Mouse (Mus musculus): ENCODE data around the gene Sh2d2a. TPM values are rescaled to one million over a fixed set of nuclear protein-coding genes. Genes with fewer than 3 reads are reported as not detected.

Sh2d2a gene
- polyA plus RNA-seq, 2 experiments: 0.04 to 0.10 TPM

DNA sequence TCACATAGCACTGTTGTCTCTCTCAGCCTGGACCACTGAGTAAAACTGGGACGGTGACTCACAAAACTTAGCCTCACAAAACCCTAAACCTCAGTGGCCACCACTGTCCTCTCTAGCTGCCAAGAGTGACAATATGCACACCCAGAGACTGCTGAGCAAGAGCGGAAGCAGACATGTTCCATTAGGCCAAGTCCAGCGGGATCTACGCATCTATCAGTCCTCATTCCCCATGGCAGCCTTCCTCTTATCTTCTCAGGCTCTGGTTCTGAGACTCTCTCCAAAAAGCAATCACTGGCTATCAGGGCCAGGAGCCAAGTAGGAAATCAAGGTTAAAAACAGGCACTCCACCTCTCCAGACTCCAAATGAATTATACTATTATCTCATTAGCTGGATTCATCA, 31.2 kb downstream of the Sh2d2a start:
- peaks cover 2 to 3% of the 10 kb centered on the region in 2 experiments; a peak in 1 of 4 replicates for H3K4me1 ChIP-seq (replicated peaks; ENCODE audit: control insufficient read depth in 2 of 2, insufficient read depth in 2 of 2, low read length in 1 of 2)
- no peaks in the 10 kb centered on the region for H3K27me3 ChIP-seq (ENCODE audit: control insufficient read depth, insufficient read depth, low read length)
- no peak overlapping the region for H3K4me2 ChIP-seq (ENCODE audit: low read depth)
- no peak overlapping the region for H3K9ac ChIP-seq (replicated peaks)
- H3K27ac ChIP-seq: no peak overlapping the region
- no peaks in the 10 kb centered on the region for H3K9me3 ChIP-seq (ENCODE audit: control insufficient read depth, low read length)
- DNase-seq (ENCODE audit: low read depth in 3 of 3, low spot score in 3 of 3) (no peak), ATAC-seq (ENCODE audit: insufficient read depth) (no peak)
- 80% methylated on average over 4 of the region's 4 CpGs for WGBS (ENCODE audit: insufficient replicate concordance)
- no peak overlapping the region for H3K4me3 ChIP-seq (ENCODE audit: insufficient read depth in 1 of 2, low read depth in 2 of 2, low read length in 2 of 2)
- TF ChIP-seq EP300 (IDR thresholded peaks at IDR 0.05; ENCODE audit: low read depth) (no peak), CTCF (IDR thresholded peaks at IDR 0.05; ENCODE audit: low read depth) (no peak)
- peaks cover 25% of the 10 kb centered on the region for H3K36me3 ChIP-seq (replicated peaks; ENCODE audit: control insufficient read depth, insufficient read depth, low read depth)

DNA sequence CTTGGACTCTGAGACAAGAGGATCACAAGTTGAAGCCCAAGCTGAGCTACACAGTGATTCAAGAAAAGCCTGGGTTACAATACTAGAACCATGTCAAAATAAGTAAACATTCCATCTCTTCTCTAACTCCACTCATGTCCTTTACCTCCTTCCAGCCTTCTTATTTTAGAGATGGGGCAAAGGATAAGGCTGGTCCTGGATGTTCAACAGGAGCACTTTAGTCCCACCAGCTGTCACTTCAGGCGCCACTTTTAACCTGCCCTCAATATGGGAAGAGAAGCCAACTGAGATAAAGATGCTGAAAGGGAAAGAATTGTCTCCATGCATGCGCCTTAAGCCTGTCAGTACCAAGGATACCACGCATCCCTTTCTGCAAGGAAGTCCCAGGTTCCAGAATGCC, 37.7 kb downstream of the Sh2d2a start:
- WGBS (ENCODE audit: insufficient replicate concordance): 1% methylated on average over 3 of the region's 3 CpGs
- H3K9ac ChIP-seq (replicated peaks): peak overlapping the region; percentile 95

DNA sequence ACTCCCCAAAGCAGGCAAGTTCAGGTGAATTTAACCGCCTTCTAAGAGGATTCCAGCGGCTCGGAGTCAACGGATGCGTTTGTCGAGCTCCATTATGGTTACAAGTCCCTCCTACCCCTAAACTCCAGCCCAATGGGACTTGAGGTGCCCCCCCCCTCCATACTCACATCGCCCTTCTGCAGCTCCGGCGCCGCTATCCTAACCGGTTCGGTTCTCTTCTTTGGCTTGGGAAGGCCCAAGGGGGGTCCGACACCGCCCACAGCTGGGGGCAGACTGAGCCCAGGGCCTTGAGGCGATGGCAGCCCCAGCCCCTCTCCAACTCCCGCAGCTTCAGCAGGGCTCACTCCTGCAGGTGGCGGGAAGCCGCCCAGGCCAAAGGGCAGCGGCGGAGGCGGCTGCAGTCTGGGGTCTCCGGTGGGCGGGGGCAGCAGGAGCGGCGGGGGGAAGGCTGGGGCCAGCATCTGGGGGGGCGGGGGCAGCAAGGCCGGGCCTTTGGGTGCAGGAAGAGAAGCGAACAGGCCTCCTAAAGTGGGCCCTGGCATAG, 38.2 kb downstream of the Sh2d2a start:
- Histone ChIP-seq H3K4me1 (replicated peaks; ENCODE audit: control insufficient read depth in 2 of 2, insufficient read depth in 2 of 2, low read length in 1 of 2) (peaks cover 15 to 19% of the 10 kb centered on the region in 2 experiments), H3K36me3 (replicated peaks; ENCODE audit: control insufficient read depth, insufficient read depth, low read depth) (peaks cover 16% of the 10 kb centered on the region), H3K9me3 (ENCODE audit: control insufficient read depth, low read length) (no peaks in the 10 kb centered on the region; the same call in 1 of the 2 replicates), H3K27me3 (ENCODE audit: control insufficient read depth, insufficient read depth, low read length) (no peaks in the 10 kb centered on the region), H3K9ac (replicated peaks) (peak overlapping the region; percentile 95), H3K4me3 (ENCODE audit: insufficient read depth in 1 of 2, low read depth in 2 of 2, low read length in 2 of 2) (peak overlapping the region; percentile 79 to 87), H3K27ac (peak overlapping the region; percentile 84), H3K4me2 (ENCODE audit: low read depth) (peak overlapping the region; percentile 97)
- TF ChIP-seq EP300 (IDR thresholded peaks at IDR 0.05; ENCODE audit: low read depth): no peak
- 0 out of 2 replicates have a peak, but pooled peaks have one; percentile 1 for TF ChIP-seq CTCF (IDR thresholded peaks at IDR 0.05; ENCODE audit: low read depth)
- peak in 1 of 3 experiments; percentile 43 for DNase-seq (ENCODE audit: low read depth in 3 of 3, low spot score in 3 of 3)
- ATAC-seq (ENCODE audit: insufficient read depth): peak; percentile 2; the same call in 1 of the 2 replicates
- WGBS (ENCODE audit: insufficient replicate concordance): 1% methylated on average over 28 of the region's 28 CpGs

More for the DNA sequence above, 37.7 kb downstream of the Sh2d2a start:
- TF ChIP-seq CTCF (IDR thresholded peaks at IDR 0.05; ENCODE audit: low read depth): no peak
- no peak for TF ChIP-seq EP300 (IDR thresholded peaks at IDR 0.05; ENCODE audit: low read depth)
- Histone ChIP-seq H3K27ac (peak overlapping the region; percentile 84), H3K9me3 (ENCODE audit: control insufficient read depth, low read length) (no peaks in the 10 kb centered on the region; the same call in 1 of the 2 replicates), H3K4me3 (ENCODE audit: insufficient read depth in 1 of 2, low read depth in 2 of 2, low read length in 2 of 2) (peak overlapping the region; percentile 79 to 87), H3K4me1 (replicated peaks; ENCODE audit: control insufficient read depth in 2 of 2, insufficient read depth in 2 of 2, low read length in 1 of 2) (peaks cover 15 to 19% of the 10 kb centered on the region in 2 experiments), H3K36me3 (replicated peaks; ENCODE audit: control insufficient read depth, insufficient read depth, low read depth) (peaks cover 16% of the 10 kb centered on the region), H3K4me2 (ENCODE audit: low read depth) (peak overlapping the region; percentile 97), H3K27me3 (ENCODE audit: control insufficient read depth, insufficient read depth, low read length) (no peaks in the 10 kb centered on the region)
- DNase-seq (ENCODE audit: low read depth in 3 of 3, low spot score in 3 of 3) (no peak), ATAC-seq (ENCODE audit: insufficient read depth) (no peak)

DNA sequence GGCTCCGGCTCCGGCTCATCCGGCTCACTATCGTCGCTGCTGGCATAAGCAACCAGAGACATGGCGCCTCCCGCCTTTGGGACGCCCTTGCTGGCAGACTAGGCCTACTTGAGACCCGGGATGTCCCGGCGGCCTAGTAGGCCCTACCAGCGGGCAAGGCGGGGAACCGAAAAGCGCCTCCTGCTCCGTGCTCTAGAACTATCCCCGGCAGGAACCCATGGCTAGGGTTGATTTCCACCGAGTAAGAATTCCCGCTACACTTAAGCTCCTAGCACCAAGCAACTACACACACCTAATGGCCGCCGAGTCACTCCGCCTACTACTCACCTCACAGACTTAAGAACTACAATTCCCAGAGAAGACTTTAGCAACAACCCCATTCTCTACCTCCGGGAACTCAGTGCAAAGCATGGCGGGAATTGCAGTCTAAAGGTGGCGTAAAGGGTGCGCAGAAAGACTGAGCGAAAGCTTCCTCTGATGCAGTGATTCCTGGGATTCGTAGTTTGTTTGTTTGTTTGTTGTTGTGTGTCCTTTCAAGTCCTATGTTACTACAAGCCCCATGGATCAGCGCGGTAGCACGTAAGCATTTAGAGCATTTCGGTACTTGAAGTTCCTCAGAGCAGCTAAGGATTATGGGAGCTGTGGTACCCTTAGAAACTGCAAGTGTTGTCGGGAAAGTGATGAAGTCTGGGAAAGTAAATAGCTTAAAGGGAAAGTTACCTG, 38.9 kb downstream of the Sh2d2a start, which contains the start of gene Prcc:
Gene Prcc, minus strand, starts transcription at position 328 of the 723 bp plus-strand sequence.
- Histone ChIP-seq H3K4me2 (ENCODE audit: low read depth) (peak within 1 kb of the TSS; percentile 97), H3K4me3 (ENCODE audit: insufficient read depth in 1 of 2, low read depth in 2 of 2, low read length in 2 of 2) (peak within 1 kb of the TSS; percentile 79 to 87), H3K36me3 (replicated peaks; ENCODE audit: control insufficient read depth, insufficient read depth, low read depth) (peaks cover 10% of the 10 kb centered on the region), H3K9ac (replicated peaks) (peak within 1 kb of the TSS; percentile 95), H3K9me3 (ENCODE audit: control insufficient read depth, low read length) (no peaks in the 10 kb centered on the region; the same call in 1 of the 2 replicates), H3K27ac (peak within 1 kb of the TSS; percentile 84), H3K4me1 (replicated peaks; ENCODE audit: control insufficient read depth in 2 of 2, insufficient read depth in 2 of 2, low read length in 1 of 2) (peaks cover 15 to 19% of the 10 kb centered on the region in 2 experiments), H3K27me3 (ENCODE audit: control insufficient read depth, insufficient read depth, low read length) (no peaks in the 10 kb centered on the region)
- DNase-seq (ENCODE audit: low read depth in 3 of 3, low spot score in 3 of 3) (peak; percentile 98 to 99 (median 99)), ATAC-seq (ENCODE audit: insufficient read depth) (peak; percentile 93)
- TF ChIP-seq CTCF (IDR thresholded peaks at IDR 0.05; ENCODE audit: low read depth): no peak
- no peak; the same call in 1 of the 2 replicates for TF ChIP-seq EP300 (IDR thresholded peaks at IDR 0.05; ENCODE audit: low read depth)
- WGBS (ENCODE audit: insufficient replicate concordance): under 1% methylated on average over 33 of the region's 33 CpGs

DNA sequence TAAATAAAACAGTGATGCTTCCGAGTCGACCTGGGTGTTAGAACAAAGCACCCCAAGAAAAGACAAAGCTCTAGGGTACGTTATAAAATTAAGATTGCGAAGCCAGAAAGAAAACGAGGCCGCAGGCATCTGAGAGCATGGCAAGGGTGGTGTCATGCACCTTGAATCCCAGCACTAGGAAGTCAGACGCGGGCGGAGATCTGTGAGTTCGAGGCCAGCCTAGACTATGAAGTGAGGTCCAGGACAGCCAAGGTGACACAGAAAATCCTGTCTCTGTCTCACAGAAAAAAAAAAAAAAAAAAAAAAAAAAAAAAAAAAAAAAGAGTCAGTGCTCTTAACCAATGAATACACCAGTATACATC, 39.4 kb downstream of the Sh2d2a start:
- H3K4me2 ChIP-seq (ENCODE audit: low read depth): peak overlapping the region; percentile 97
- H3K27ac ChIP-seq: peak overlapping the region; percentile 84
- peak overlapping the region; percentile 79 to 87 for H3K4me3 ChIP-seq (ENCODE audit: insufficient read depth in 1 of 2, low read depth in 2 of 2, low read length in 2 of 2)
- H3K9ac ChIP-seq (replicated peaks): peak overlapping the region; percentile 95
- no peak for DNase-seq (ENCODE audit: low read depth in 3 of 3, low spot score in 3 of 3)
- H3K36me3 ChIP-seq (replicated peaks; ENCODE audit: control insufficient read depth, insufficient read depth, low read depth): peaks cover 7% of the 10 kb centered on the region
- WGBS (ENCODE audit: insufficient replicate concordance): 5% methylated on average over 10 of the region's 10 CpGs
- ATAC-seq (ENCODE audit: insufficient read depth): peak; percentile 14
- no peaks in the 10 kb centered on the region; the same call in 1 of the 2 replicates for H3K9me3 ChIP-seq (ENCODE audit: control insufficient read depth, low read length)
- peaks cover 15 to 19% of the 10 kb centered on the region in 2 experiments for H3K4me1 ChIP-seq (replicated peaks; ENCODE audit: control insufficient read depth in 2 of 2, insufficient read depth in 2 of 2, low read length in 1 of 2)
- TF ChIP-seq CTCF (IDR thresholded peaks at IDR 0.05; ENCODE audit: low read depth): no peak
- no peak for TF ChIP-seq EP300 (IDR thresholded peaks at IDR 0.05; ENCODE audit: low read depth)
- no peaks in the 10 kb centered on the region for H3K27me3 ChIP-seq (ENCODE audit: control insufficient read depth, insufficient read depth, low read length)

Data from liver, embryonic 14.5 days (tissue).